Mouse (Mus musculus): Measurements from ENCODE around the gene Cdk14.

Cdk14 gene

DNA sequence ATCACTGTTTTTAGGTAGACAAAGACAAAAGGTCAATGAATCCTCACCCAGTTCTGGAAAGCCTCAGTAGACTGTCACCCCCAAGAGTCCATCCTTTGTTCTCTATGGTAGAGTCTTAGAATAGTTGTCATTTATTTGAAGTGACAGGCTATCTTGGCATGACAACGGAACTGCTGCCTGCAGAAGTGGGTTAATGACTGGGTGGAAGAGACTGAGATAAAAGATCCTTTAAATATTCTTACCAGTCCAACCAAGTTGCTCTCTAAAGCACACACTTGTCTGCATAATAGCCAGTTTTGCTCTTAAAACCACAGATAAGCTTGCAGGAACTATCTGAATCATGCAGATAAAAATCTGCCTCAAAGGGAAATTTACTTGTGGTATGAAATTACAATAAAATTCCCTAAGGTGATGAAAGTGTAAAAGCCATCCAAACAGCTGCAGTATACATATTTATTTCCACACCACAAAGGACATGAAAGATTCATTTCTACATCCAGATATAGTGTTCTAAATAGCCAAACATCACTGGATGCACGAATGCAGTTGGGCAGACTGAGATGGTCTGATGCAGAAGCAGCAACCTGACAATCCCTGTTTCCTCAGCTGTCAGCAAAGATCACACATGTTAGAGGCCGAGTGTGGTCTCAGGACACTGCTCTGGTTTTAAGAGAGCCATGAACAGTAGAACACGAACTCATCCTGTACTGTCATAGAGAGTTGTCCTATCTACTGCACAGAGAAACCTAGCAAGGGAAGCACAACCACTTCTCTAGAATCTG, 363.8 kb downstream of the Cdk14 start:
- no peak for DNase-seq (ENCODE audit: low spot score)

DNA sequence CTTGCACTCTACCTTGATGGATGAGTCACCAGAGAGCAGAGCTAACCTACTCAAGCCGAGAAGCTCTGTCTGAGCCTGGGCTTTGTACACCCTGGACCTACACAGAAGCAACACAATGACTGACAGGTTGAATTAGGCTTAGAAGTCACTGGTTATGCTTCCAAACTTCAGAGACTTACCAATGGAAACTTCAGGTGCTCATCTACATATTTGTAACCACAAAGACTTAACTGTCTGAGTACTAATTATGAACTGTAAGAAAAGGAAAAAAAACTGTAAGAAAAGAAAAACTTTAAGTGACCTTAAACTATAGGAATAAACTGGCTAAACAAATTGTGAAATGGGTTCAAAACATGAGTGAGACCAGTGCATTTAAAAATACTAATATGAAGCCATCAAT, 364.6 kb downstream of the Cdk14 start:
- no peak for DNase-seq (ENCODE audit: low spot score)

DNA sequence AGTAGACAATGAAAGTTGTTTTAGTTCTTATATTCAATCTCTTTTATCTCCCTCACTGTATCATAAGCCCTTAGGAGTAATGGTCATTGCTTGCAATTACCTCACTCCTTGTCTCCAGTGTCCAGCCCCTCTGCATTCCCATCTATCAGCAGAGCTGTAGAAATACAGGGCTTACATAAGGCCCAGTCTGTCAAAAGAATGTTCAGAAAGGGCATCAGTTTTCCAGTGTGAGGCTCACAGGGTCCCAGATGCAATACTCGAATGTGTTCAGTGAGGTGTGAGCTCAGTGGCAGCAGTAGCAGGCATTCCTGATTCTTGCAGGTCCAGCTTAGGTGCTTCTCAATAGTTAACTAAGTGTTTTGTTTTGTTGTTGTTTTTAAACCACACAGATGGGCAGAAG, 365.8 kb downstream of the Cdk14 start:
- no peak for DNase-seq (ENCODE audit: low spot score)

DNA sequence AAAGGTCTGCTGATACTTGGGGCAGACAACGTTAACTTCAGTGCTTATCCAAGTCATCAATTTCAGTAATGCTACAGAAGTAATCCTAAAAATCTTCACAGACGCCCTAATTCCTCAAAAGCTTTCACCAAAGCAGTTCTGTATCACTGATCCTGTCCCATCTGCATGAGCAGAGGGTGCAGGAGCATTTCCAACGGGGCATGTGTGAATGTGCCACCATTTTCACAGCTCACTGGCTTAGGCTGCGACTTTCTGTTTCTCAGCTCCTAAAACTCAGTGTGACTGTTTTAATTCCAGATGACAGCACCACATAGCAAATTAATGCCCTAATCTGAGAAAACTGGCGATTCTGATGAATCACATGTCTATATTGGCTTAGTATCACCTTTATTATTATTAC, 375.8 kb downstream of the Cdk14 start:
- no peak for DNase-seq (ENCODE audit: low spot score)

DNA sequence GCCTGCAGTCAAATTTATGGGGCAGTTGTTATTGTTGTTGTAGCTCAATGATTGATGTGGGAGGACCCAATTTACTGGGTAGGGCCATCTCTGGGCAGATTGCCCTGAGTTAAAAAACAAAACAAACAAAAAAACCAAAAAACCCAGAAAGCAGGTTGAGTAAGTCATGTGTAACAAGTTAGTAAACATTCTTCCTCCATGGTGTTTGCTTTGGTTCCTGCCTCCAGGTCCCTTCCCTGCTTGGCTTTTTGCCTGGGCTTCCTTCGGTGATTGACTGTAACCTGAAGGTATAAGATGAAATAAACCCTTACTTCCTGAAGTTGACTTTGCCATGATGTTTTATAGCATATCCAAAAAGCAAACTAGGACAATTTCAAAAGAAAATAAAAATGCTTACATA, 377.4 kb downstream of the Cdk14 start:
- no peak for DNase-seq (ENCODE audit: low spot score)

DNA sequence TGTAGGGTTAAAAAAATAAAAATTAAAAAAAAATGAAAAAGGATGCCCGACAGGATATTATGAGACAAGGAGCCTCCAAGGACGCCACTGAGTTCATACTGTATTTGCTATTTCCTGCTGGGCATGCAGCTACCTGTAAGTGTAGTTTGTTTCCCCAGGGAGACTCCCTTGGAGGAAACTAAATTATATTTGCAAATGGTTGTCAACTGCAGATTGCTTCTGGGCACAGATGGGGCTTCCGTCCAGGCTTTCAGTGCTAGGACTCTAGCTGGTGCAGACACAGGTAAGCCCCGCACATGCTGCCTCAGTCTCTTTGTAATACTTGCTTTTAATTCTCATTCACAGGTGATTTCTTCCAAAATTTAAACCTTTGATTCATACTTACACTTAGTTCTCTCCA, 378.6 kb downstream of the Cdk14 start:
- DNase-seq (ENCODE audit: low spot score): no peak

DNA sequence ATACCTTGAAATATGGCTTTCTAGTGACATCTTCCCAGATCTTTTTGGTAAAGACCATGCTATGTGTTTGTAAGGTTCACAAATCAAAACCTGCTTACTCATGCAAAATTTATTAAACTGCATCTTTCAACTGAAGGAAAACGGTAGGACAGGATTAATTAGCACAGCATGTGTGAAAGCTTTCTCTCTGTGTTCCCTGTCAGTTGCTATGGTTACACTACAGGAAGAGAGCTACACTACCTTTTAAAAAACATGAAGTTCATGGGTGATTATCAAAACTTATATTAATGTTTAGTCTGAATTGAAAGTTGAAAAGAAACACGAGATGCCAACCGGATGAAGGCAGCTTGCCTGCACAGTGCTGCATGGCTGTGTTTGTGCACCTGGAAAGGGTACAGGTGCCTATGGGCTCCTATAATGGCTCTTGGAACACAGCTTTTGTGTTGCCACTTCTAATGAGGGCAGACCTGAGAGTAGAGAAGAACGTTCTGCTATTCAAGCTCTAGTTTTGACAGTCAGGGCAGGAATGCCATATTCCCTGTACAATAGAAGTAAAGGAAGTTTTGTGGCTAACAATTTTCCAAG, 380.3 kb downstream of the Cdk14 start:
- no peak for DNase-seq (ENCODE audit: low spot score)

DNA sequence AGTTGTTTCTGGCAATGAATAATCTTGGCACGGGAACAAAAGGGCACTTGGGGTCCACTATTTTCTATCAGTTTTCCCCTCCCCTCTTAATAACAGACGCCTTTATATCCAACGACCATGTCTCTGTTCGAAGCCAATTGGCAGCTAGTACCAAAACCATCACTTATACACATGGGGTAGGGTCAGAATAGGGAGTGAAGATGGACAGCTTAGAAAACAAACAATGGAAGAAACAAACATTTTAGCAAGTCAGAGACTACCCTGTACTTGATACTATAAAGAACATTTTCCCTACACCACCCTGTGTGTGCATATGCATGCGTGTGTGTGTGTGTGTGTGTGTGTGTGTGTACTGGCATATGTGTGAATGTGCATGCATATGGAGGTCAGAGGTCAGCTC, 386.7 kb downstream of the Cdk14 start:
- no peak for DNase-seq (ENCODE audit: low spot score)

DNA sequence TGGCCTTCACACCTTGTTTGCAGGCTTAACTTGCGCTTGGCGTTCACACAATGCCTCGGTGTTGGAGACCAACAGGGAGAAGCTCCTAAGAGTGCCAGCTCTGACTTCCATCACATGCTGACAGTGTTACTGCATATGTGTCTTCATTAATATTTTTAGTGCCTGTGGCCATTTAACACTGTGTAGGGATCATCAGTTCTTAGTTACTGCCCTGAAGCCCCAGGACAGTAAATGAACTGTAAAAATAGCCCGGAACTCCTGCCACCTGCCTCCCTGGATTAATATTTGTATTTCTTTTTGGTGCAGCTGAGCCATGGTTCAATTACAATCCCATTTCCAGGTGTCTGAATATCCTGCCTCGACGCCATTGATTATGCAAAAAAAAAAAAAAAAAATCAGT, 387.3 kb downstream of the Cdk14 start:
- no peak for DNase-seq (ENCODE audit: low spot score)

DNA sequence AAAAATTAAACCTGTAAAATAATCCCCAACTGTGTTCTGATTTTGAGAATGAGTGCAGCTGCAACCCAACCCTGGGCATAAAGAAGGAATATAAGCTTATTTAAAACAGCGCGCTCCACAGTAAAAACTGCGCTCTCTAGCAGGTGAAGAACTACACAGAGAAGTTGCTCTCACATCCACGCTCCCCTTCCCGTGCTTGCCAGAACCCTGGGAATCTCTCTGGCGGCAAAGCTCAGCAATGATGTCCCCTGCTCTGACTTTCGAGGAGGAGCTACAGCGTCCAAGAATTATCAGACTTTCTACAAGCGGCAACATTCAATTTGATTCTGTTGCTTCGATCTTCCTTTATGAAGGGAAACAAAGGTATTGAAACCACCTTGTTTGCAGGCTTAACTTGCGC, 387.7 kb downstream of the Cdk14 start:
- no peak for DNase-seq (ENCODE audit: low spot score)

DNA sequence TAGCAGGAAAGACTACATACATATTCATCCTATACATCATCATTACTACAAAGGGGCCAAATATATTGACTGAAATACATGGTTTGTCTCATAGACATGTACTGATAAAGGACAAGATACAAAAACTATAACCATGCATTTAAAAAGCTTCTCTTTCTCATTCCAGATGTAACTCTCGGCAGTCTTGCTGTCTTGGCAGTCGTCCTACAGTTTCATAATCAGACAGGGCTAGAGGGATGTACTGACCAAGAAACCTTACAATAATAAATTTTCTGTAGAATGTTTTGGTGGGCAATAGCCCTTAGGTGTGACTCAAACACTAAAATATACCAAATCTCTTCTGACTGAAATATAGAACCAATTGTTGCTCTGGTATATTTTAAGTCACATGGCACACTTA, 389.7 kb downstream of the Cdk14 start:
- DNase-seq (ENCODE audit: low spot score): no peak

DNA sequence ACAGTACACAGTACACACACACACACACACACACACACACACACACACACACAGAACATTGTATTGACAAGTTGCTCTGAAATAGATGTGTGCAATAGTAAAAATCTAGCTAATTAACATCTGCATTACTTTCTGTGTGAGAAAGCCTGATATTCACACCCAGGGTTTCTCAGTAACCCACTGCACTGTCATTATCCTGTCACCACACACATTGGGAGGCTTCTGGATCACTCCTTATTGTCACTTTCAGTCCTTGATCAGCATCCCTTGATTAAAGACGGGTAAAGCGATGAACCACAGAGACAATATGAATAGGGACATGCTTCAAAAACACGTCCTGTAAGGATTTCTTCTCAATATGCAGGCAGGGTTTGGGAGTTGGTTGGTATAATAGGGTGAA, 401.2 kb downstream of the Cdk14 start:
- DNase-seq (ENCODE audit: low spot score): no peak

DNA sequence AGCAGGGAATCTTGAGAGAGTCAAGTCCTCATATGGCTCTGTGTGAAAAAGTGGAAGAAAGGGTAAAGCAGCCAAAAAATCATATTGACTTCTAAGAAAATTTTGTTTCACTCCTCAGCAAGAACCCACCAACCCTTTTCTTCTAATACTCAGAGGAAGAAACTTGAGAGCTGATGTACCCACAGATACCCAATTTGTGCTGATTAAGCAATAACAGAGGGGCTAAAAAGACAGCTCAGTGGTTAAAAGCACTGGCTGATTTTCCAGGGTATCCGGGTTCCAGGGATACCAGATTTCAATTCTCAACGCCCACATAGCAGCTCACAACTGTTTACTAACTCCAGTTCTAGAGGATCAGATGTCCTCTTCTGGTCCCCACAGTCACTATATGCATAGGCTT, 401.9 kb downstream of the Cdk14 start:
- no peak for DNase-seq (ENCODE audit: low spot score)

DNA sequence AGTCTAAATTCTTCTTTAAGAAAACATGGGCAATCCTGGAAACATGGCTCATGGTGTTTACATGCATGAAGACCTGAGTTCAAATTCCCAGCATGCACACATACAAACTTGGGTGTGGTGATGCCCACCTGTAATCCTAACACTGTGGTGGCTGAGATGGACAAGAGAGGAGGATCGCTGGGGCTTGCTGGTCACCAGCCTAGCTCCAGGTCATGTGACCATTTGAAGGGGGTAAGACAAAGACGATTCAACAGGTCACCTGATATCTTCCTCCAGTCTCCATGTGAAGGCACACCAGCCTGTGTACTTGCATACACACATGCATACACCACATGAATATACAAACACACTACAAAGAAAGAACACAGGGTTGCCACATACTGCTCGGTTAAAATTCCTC, 406.3 kb downstream of the Cdk14 start:
- DNase-seq (ENCODE audit: low spot score): no peak

DNA sequence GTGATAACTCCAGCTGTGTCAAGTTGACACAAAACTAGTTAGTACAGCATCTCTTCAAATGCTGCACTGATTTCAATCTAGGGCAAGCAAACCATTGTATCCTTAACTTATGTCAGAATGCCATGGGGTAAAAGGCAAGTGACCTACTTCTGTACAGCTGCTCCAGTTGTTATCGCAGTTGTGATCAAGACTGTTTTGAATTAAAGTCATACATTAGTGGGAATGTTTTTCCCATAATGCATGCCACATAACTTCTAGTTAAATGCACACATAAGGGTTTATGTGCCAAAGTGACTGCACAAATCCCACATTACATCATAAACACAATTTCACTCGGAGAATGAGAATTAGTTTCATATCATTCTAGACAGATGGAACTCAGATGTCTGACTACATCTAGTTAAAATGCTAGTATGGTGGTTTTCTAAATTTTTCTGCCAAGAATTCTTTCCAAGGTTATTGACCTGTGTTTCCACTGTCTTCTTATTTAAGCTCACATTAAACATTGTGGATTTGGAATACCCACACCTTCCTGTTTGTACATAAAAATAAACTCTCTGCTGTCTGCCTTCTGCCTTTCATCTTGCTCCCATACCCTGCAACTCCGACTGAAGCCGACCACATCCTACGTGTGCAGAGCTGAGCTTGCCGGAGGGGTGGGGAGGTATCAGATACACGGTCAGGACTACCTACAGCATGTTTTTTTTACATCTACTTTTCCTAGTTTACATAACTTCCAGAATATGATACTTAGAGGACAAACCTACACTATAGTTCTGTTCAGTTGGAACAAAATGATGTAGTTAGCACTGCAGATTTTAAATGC, 407.4 kb downstream of the Cdk14 start:
- no peak for DNase-seq (ENCODE audit: low spot score)

DNA sequence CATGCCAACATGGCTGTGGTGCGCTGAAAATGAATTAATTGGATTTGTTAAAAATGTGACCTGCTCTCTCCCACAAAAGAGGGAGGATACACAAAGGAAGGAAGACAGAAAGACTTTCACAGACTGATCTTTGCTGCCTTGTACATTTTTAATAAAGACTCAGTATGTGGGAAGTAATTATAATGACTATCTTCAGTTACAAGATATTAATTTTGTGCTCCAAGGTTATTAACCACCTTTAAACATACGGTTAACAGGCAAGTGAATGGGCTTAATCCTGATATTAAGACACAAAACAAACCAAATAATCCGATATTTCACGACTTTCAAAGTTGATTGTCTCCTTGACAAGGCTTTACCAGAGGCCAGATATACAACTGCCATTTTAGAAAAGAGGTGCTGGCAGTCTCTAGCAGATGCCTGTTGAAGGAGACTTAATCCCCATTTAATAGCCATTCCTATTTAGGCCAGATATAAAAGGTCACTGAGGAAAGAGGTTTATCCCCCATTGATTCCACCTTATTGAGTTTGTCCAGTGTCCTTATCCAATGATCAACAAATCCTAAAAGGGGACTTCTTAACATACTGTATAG, 411.9 kb downstream of the Cdk14 start:
- no peak for DNase-seq (ENCODE audit: low spot score)

DNA sequence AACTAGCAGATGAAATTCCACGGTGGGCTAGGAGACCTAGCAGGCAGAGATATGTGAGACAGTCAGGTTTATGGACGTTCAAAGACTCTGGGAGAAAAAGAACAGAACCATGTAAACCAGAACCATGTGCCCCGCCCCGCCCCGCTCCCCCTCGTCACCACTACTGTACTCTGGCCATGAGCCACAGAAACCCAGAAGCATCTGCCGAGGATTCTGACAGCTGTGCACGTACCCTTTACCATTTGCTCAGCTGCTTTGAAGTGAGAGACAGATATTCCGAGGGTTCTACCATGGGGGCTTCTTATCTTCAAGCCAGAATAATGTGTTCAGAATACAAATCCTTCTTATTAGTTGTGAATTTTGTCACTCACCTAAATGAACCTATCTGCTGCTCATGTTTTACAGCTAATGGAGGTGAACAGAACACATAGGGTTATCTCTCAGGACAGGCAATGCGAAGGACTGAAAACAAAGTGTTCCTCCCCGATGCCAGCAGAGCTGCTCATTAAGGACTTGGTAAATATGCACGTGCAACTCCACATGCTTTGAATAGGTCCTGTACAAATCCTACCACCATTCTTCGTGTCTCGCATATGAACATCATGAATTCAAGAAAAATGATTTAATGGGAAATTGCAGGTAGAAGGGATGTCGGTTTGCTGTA, 412.5 kb downstream of the Cdk14 start:
- DNase-seq (ENCODE audit: low spot score): no peak

DNA sequence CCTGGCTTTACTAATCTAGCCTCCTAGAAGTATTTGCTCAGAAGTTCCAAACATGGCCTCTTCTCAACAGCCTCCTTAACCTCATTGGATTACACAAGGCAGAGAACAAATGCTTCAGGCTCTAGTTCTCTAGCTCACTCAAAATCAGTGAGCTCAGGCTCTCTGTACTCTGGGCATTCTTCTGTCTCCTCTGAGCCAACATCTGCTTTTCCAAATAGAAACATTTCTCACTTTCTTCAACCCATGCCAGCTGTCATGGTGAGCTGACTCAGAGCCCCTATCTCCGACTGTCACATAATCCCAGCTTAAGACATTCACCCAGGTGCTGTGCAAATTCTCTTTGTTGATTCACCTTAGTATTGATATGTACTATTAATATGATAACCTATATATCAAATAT, 414.5 kb downstream of the Cdk14 start:
- DNase-seq (ENCODE audit: low spot score): no peak

DNA sequence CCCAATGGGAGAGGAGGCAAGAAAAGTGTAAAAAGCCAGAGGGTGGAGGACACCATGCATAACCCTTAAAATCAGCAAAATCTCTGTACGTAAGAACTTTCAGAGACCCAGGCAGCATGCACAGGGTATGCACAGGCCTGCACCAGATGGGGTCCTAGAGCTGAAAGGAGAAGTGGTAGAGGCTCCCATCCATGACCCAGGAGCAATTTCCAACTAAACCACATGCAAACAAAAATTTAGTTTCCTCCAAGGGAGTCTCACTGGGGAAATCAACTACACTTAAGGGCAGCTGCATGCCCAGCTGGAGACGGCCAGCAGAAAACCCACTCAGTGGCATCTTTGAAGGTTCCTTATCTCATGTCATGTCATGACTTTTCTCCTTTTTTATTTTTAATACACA, 415.4 kb downstream of the Cdk14 start:
- DNase-seq (ENCODE audit: low spot score): no peak

DNA sequence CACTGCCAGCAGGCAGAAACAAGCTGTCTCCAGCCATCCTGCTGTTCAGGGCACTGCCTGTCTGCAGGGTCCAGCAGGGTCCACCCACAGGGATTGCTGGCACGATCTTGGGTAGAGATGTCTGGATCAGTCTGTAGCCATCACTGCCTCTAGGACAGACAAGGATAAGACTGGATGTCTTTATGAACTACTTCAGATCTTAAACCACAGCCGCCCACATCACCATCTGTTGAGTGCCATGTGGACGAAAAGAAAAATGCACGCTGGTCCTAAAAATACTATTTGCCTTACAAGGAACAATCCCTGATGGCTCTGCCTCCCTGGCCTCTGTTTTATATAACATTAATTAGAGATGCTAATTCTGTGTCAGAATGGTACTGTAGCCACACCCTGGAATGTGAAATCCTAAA, 426.9 kb downstream of the Cdk14 start:
- no peak for DNase-seq (ENCODE audit: low spot score)

DNA sequence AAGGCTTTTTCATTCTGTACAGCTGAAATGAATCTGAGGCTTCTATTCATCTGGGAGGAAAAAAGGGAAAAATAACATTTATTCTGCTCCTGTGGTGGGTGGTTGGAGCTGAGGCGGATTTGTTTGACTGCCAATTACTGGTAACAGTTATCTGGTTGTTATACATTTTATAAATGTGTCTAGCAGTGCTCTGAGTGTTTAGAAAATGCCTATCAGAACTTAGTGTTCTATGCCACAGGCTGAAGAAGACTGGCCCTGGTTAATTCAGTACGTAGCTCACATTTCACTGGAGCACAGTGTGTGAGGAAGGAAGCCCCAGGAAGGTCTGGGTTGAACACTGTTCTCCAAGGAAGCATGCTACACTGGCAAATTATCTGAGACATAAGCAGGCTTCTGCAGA, 429.1 kb downstream of the Cdk14 start:
- no peak for DNase-seq (ENCODE audit: low spot score)

DNA sequence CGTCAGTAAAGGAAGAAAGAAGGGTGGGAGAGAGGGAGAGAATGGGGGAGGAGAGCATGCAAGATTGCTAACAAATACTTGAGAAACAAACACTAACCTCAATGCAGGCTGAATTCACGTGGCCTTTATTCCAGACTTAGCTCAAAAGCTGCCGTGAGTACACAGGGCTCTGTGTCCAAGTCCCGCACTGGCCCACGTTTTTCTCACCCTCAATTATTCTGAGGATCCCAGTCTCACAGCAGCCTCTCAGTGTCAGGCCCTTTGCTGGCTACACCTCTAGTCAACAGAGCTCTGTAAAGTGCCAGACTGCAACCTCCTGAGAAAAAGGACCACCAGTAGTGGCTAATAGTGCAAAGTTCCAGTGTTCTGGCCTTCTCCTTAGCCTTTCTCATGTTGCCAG, 429.9 kb downstream of the Cdk14 start:
- DNase-seq (ENCODE audit: low spot score): no peak
